Mouse (Mus musculus) brain, embryonic 14.5 days (tissue): ENCODE data around the gene Crim1. TPM values are rescaled to one million over a fixed set of nuclear protein-coding genes. Genes with fewer than 3 reads are reported as not detected.

ENCODE experiments used
- DNase-seq: peaks from one replicate; pipeline ENCODE4 v3.0.0-alpha.2; 2011; ENCODE audit warnings: low read depth
- CTCF ChIP-seq: fragments of 200-500 bp; IDR thresholded peaks from 2 replicates; pipeline ENCODE4 v1.5.1; 2012; ENCODE audit warnings: inconsistent platforms, mild to moderate bottlenecking, moderate library complexity, borderline replicate concordance; ENCODE audit not compliant: insufficient read depth, insufficient read length; ENCODE audit errors: extremely low read depth
- POLR2A ChIP-seq: fragments of 200-500 bp; IDR thresholded peaks from 2 replicates; pipeline ENCODE4 v1.6.1; 2012; ENCODE audit warnings: mild to moderate bottlenecking, inconsistent platforms, borderline replicate concordance; ENCODE audit not compliant: poor library complexity, insufficient read depth, insufficient read length, severe bottlenecking; ENCODE audit errors: extremely low read depth
- polyA plus RNA-seq: library from polyadenylated mRNA; depleted of rRNA; stranded (reverse); fragments of >200 nt; gene quantifications from 2 replicates; pipeline ENCODE4 v1.2.3, GENCODE M21; 2012

Gene Crim1
- polyA plus RNA-seq, 1 experiment = 39.5 TPM

DNA sequence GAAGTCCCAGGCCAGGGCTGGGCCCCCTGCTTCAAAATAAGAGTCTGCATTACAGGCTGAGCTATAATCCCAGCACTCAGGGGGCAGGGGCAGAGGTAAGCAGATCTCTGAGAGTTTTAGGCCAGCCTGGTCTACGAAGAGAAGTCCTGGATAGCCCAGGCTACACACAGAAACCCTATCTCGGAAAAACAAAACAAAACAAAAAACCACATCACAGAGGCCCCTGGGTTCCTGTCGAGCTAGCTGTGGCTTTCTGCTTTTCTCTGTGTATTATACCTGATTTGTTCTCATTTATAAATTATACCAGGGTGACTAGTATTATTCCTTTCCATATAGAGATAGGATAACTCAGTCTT is 152.4 kb downstream of the Crim1 start:
- DNase-seq = no peak
- TF ChIP-seq POLR2A = no peak
- TF ChIP-seq CTCF = no peak

DNA sequence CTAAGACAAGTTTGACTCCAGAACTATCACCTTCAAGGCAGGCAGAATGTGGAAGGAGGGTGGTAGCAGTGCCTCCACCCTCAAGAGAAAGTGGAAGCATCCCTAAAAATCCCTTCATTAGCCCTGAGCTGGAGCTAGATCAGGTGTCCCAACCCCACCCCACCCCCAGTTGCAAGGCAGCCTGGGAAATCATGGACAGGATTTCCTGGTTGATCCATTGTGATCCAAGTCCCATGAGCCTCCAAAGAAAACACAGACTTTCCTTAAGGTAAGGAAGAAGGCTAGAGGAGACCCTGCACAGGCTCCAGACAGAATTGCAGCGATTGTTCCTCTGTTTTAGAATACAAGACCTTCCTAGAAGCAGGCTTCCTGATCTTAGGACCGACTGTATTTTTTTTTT is 154.4 kb downstream of the Crim1 start:
- DNase-seq = no peak
- TF ChIP-seq POLR2A (no peak), CTCF (no peak)

DNA sequence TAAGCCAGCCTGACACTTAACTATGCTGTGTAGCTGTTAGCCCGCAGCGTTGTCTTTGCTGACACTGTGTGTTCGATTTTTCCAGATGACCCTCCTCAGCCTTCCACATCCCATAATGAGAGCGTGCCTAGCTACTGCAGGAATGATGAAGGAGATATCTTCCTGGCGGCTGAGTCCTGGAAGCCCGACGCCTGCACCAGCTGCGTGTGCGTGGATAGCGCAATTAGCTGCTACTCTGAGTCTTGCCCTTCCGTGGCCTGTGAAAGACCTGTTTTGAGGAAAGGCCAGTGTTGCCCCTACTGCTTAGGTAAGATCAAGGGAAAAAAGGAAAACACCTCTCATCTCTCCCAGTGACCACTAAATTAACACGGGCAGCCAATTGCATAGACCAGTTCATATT is 154.8 kb downstream of the Crim1 start:
- DNase-seq = peak; percentile 47
- TF ChIP-seq CTCF (no peak), POLR2A (no peak)

GRCm38 (mm10) chr17:78355611-78356010 is 155.6 kb downstream of the Crim1 start:
- peak; percentile 35 for DNase-seq
- TF ChIP-seq POLR2A (no peak), CTCF (no peak)

DNA sequence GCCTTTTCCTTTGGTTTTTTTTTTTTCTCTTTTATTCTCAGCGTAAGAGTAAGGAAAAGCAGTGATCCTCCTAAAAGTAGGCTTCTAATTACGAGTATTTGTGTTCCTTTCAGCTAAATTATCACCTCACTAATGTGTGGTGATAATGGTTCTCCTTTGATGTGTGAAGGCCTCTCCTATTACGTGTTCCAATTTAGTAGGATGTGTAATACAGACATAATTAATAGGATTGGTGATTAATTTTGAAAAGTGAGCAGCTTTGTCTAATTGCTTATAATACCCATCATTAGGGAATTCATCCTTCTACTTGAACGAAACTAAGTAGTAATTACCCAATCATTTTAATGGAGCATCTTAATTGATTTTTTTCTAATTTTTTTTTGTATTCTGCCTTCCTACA is 157.7 kb downstream of the Crim1 start:
- DNase-seq = peak; percentile 76
- TF ChIP-seq CTCF (no peak), POLR2A (no peak)

DNA sequence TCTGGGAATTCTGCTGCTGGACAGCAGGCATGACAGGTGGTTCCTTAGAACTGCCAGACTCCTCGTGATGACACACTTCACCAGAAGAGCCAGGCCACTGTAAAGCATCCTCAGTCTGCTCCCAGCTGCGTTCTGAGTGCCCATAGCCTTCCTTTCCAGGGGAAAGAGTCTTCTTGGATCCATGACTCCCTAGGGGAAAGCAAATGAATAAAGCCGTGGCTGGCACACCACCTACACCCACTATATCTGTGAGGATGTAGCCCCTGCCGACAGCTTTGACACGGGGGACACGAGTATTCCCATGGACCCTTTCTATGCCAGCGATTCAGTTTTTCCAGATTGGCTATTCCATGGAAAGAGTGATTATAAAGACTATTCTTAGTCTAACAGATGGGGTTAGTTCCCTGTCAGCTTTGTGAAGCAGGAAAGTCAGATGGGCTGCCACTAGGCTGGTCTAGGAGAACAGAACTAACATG is 158.2 kb downstream of the Crim1 start:
- TF ChIP-seq POLR2A (no peak), CTCF (no peak)
- DNase-seq = peak; percentile 79

- no peak for DNase-seq
- TF ChIP-seq POLR2A (no peak), CTCF (no peak)
Measured at GRCm38 (mm10) chr17:78361939-78362728, 162.1 kb downstream of the Crim1 start.

DNA sequence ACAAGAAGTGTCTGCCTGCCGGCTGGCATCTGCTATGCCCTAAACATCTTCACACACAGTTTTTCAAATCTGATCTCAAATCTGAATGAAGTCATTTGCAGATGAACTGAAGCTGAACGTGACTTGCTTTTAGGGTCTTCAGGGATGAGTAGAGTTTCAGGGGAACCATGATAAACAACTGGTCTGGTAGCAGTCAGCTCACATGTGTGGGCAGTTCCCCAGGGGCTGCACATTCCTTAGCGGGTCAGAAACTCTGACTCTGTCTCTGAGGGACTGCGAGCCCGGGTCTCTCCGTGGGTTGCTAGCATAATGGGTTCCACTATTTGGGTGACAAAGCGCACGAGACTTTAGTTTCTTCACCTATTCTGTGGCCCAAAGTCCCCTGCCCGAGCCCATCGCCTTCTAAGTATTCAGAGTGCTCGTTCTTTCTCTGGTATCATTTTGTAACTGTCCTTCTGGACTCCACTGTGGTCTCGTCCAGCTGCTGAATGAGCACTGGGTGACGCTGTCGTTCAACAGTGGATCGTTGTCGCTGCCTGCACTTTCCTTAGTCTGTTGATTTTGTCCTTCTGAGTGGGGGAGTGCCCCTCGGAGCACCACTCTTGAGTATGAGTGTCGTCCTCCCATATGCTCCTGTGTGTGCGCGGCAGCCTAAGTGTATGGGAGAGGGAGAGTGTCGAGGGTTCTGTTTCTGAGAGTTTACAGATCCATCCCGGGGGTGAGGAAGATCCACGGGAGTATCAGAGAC is 164.7 kb downstream of the Crim1 start:
- DNase-seq = no peak

DNA sequence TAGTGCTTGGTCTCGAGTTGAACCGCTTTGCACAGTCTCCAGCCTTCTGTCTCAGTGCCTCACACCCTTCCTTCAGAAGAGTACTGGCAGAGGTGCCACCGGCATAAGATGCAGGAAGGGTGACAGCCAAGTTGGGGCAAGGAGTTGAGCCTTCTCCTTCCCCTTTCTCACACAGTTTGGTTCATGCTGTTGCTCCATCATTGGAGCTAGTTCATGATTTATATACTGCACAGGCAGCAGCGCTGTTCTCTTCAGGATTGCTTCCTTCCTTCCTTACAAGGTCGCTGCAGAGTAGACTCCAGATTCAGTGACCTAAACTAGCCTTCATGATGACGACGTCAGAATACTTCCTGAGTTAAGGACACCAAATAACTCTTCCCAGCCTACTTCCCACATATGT is 166.0 kb downstream of the Crim1 start:
- no peak for DNase-seq

More for the DNA sequence above, 164.7 kb downstream of the Crim1 start:
- no peak for TF ChIP-seq POLR2A

DNA sequence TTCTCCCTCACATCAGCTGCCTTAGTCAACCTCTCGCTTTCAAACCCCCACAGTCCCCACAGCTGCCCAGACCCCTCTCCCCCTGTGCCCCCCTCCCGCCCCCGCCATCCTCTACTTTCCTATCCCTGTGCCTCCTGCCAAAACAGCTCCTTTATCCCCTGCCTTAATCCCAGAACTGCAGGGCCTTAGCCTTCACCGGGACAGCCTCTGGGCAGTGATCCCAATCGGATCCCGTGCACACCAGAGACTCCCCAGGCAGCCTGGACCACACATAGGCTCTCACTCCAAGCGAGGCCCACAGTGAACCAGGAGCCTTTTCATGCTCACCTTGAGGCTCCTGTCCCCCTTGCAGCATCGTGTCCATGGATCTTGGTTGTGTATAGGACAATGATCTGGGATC is 168.4 kb downstream of the Crim1 start:
- peak; percentile 55 for DNase-seq
- TF ChIP-seq POLR2A (no peak), CTCF (no peak)

More for the DNA sequence above, 166.0 kb downstream of the Crim1 start:
- no peak for TF ChIP-seq CTCF
- TF ChIP-seq POLR2A = no peak

GRCm38 (mm10) chr17:78370445-78370844 is 170.4 kb downstream of the Crim1 start:
- no peak for TF ChIP-seq CTCF
- TF ChIP-seq POLR2A = no peak
- no peak for DNase-seq
